Mouse (Mus musculus) testis, adult 2 months (tissue): ENCODE measurements around the gene 4930564D02Rik. TPM values are rescaled to one million over a fixed set of nuclear protein-coding genes. Genes with fewer than 3 reads are reported as not detected.
A peak's percentile ranks its signal among the peaks of the same experiment; 100 is the strongest.

Experiments
- H3K27ac ChIP-seq: fragments of 200-500 bp; 2 replicates; pipeline ENCODE4 v1.5.1; 2012; ENCODE audit warnings: low read depth, low read length; ENCODE audit not compliant: control insufficient read depth, insufficient read depth
- H3K27me3 ChIP-seq: fragments of 200-500 bp; 2 replicates; pipeline ENCODE4 v1.6.1; 2012; ENCODE audit warnings: mild to moderate bottlenecking, low read length, moderate library complexity; ENCODE audit not compliant: control insufficient read depth, insufficient read depth
- H3K36me3 ChIP-seq: fragments of 200-500 bp; 2 replicates; pipeline ENCODE4 v1.6.1; 2012; ENCODE audit warnings: mild to moderate bottlenecking, low read length; ENCODE audit not compliant: control insufficient read depth, insufficient read depth
- H3K4me1 ChIP-seq: fragments of 200-500 bp; 2 replicates; pipeline ENCODE4 v1.6.1; 2012; ENCODE audit warnings: low read length; ENCODE audit not compliant: control insufficient read depth, insufficient read depth
- H3K4me3 ChIP-seq: fragments of 200-500 bp; 2 replicates; pipeline ENCODE4 v1.5.1; 2012; ENCODE audit warnings: low read depth, mild to moderate bottlenecking, low read length, moderate library complexity, mixed read lengths; ENCODE audit not compliant: control insufficient read depth
- CTCF ChIP-seq: fragments of 200-500 bp; IDR thresholded peaks from 2 replicates; pipeline ENCODE4 v1.5.1; 2012; ENCODE audit warnings: low read depth, mild to moderate bottlenecking, inconsistent platforms, low read length, moderate library complexity; ENCODE audit not compliant: control insufficient read depth, insufficient read depth, insufficient replicate concordance
- POLR2A ChIP-seq: fragments of 200-500 bp; IDR thresholded peaks from 2 replicates; pipeline ENCODE4 v1.6.1; 2012; ENCODE audit warnings: low read depth, mild to moderate bottlenecking, inconsistent platforms, low read length, moderate library complexity; ENCODE audit not compliant: control insufficient read depth
- polyA plus RNA-seq: library from polyadenylated mRNA; depleted of rRNA; stranded (reverse); fragments of >200 nt; gene quantifications from 2 replicates; pipeline ENCODE4 v1.2.3, GENCODE M21; 2012; rRNA removed

Gene 4930564D02Rik
- polyA plus RNA-seq, 1 experiment: 1.8 TPM

- TF ChIP-seq CTCF: no peak
- H3K4me1 ChIP-seq: no peaks in the 10 kb centered on the region
- no peaks in the 10 kb centered on the region for H3K27me3 ChIP-seq
- H3K27ac ChIP-seq: no peak overlapping the region
- no peak overlapping the region for H3K4me3 ChIP-seq
- H3K36me3 ChIP-seq: no peaks in the 10 kb centered on the region
Observed at GRCm38 (mm10) chr3:105113859-105114258, 47.2 kb downstream of the 4930564D02Rik start.

DNA sequence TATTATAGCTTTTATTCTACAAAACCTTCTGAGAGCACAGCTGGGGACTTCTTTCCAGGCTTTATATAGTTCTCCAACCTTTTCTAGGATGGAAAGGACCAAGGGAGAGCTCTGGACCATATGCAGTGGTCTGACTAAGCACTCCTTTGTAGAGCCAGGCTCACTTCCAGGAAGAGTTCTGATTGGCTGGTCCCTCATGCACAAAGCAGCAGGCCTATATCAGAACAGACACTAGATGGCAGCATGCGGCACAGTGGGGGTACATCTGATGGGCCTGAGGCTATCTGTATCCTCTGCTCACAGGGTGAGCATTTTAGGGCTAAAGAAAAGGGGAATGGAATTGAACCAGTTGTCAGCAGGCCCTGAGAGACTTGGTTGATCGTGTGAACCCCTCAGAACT is 47.6 kb downstream of the 4930564D02Rik start:
- TF ChIP-seq POLR2A (no peak), CTCF (peak; percentile 64; the same call in 1 of the 2 replicates)
- H3K27ac ChIP-seq: no peak overlapping the region
- no peaks in the 10 kb centered on the region for H3K36me3 ChIP-seq
- H3K4me1 ChIP-seq: no peaks in the 10 kb centered on the region
- H3K27me3 ChIP-seq: no peaks in the 10 kb centered on the region
- H3K4me3 ChIP-seq: no peak overlapping the region

- no peak overlapping the region for H3K27ac ChIP-seq
- TF ChIP-seq CTCF (no peak), POLR2A (no peak)
- no peaks in the 10 kb centered on the region for H3K4me1 ChIP-seq
- no peaks in the 10 kb centered on the region for H3K27me3 ChIP-seq
- no peak overlapping the region for H3K4me3 ChIP-seq
- H3K36me3 ChIP-seq: no peaks in the 10 kb centered on the region
Observed at GRCm38 (mm10) chr3:105116596-105116995, 50.0 kb downstream of the 4930564D02Rik start.

DNA sequence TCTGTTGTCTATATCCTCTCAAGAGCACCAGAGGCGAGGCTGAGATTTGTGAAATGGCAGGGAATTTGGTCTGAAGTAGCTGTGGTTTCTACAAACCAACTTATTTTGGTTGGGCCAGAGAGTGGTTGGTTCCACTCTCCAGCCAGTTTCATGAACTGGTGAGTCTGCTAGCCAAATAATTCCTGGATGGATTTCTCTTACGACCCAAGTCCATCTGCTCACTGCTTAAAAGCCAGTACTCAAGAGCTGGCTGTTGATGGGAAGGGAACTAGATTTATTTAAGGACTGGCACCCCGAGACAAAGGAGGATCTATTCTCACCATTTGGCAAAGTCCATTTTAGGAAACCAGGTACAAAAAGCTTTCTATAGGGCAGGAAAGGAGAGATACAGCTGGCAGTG is 57.1 kb downstream of the 4930564D02Rik start:
- Histone ChIP-seq H3K27ac (no peak overlapping the region), H3K36me3 (no peaks in the 10 kb centered on the region), H3K27me3 (no peaks in the 10 kb centered on the region), H3K4me1 (no peaks in the 10 kb centered on the region), H3K4me3 (no peak overlapping the region)
- TF ChIP-seq CTCF (no peak), POLR2A (no peak)

DNA sequence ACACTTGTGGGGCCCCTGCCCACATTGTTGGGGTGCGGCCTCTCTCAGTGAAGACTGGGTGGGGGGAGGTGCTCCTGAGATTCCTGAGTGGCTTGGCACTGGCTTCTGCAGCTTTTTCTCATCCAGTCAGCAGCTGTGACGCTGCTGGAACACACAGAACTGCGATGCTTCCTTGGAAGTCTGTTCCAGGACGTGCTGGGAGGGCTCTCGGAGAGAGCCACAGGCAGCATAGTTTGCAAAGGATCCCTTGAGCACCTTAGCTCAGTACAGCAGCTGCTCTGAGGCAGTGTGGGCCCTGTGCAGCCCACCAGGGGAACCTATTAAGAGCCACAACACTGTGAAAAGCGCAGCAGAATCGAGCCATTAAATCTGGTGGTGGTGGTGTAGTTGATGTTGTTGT is 61.2 kb downstream of the 4930564D02Rik start:
- no peaks in the 10 kb centered on the region for H3K4me1 ChIP-seq
- no peaks in the 10 kb centered on the region for H3K36me3 ChIP-seq
- H3K27ac ChIP-seq: no peak overlapping the region
- H3K27me3 ChIP-seq: no peaks in the 10 kb centered on the region
- TF ChIP-seq POLR2A (no peak), CTCF (no peak)
- no peak overlapping the region for H3K4me3 ChIP-seq

Other genes with a start within 250 kb of the 4930564D02Rik start
- gene Mov10, start 248.3 kb upstream of the 4930564D02Rik start, polyA plus RNA-seq: 8.7 and 9.4 TPM in 2 replicates
- 16.4 TPM in 2 replicates for gene St7l, start 202.8 kb upstream of the 4930564D02Rik start, polyA plus RNA-seq
- 64.0 and 84.4 TPM in 2 replicates for gene Capza1, start 202.3 kb upstream of the 4930564D02Rik start, polyA plus RNA-seq
- 1.5 and 1.7 TPM in 2 replicates for gene Wnt2b, start 104.9 kb upstream of the 4930564D02Rik start, polyA plus RNA-seq
- gene Cttnbp2nl, start 13.7 kb upstream of the 4930564D02Rik start, polyA plus RNA-seq: 7.4 and 7.6 TPM in 2 replicates